Mouse (Mus musculus): ENCODE measurements around the gene Orm3. TPM values are rescaled to one million over a fixed set of nuclear protein-coding genes. Genes with fewer than 3 reads are reported as not detected.

The Orm3 gene
- total and polyA plus RNA-seq, 3 experiments = 0.30 TPM; not detected in 2

GRCm38 (mm10) chr4:63400541-63401306 is 44.8 kb downstream of the Orm3 start:
- H3K9me3 ChIP-seq (replicated peaks; ENCODE audit: low read length) = peaks cover 11% of the 10 kb centered on the region
- no peaks in the 10 kb centered on the region for H3K27me3 ChIP-seq (replicated peaks)
- peak overlapping the region; percentile 69 to 77 (median 70) for H3K4me3 ChIP-seq (replicated peaks in 1 of 3; ENCODE audit: low read depth in 2 of 3, low read length in 2 of 3, poor library complexity in 1 of 3)
- peak overlapping the region; percentile 95 for H3K27ac ChIP-seq (ENCODE audit: insufficient read depth, low read depth)
- dilution Hi-C loops (cut with MboI; ENCODE audit: extremely low pct_ligation_motif_present, extremely low pct_unique_long_range_greater_than_20kb, low sequenced_read_pairs) (no loop called here), in situ Hi-C loops (cut with MboI; ENCODE audit: low pct_ligation_motif_present, low pct_unique_long_range_greater_than_20kb, low sequenced_read_pairs) (loop anchor here (10.0 to 25.0 kb wide), 4 partner anchors 46 to 537 kb away; partner anchors contain the start of genes Orm3 and Tnfsf8)
- peak overlapping the region; percentile 70 for H3K9ac ChIP-seq (ENCODE audit: insufficient read depth, low read depth)
- no peak for TF ChIP-seq POLR2A (IDR thresholded peaks at IDR 0.05; ENCODE audit: low read depth, low read length)
- TF ChIP-seq ZMIZ1 (IDR thresholded peaks at IDR 0.05; ENCODE audit: low read depth, low read length) = no peak; the same call in 1 of the 2 replicates
- TF ChIP-seq NRF1 (IDR thresholded peaks at IDR 0.05; ENCODE audit: low read depth, low read length) = no peak
- 0 out of 2 replicates have a peak, but pooled peaks have one; percentile 42 for TF ChIP-seq MYC (IDR thresholded peaks at IDR 0.05; ENCODE audit: low read depth, low read length)
- TF ChIP-seq CTCF (conservative IDR thresholded peaks at IDR 0.05 in 1 of 2, IDR thresholded peaks at IDR 0.05 in 1 of 2; ENCODE audit: low read depth in 2 of 2, low read length in 2 of 2) = no peak
- peak; percentile 90 for TF ChIP-seq MXI1 (IDR thresholded peaks at IDR 0.05; ENCODE audit: low read depth, low read length)
- no peak for TF ChIP-seq USF2 (conservative IDR thresholded peaks at IDR 0.05; ENCODE audit: low read depth, low read length)
- peak; percentile 87 for TF ChIP-seq IRF4 (IDR thresholded peaks at IDR 0.05; ENCODE audit: low read depth, low read length)
- peak; percentile 79 for TF ChIP-seq SIN3A (IDR thresholded peaks at IDR 0.05; ENCODE audit: low read length)
- TF ChIP-seq ZKSCAN1 (IDR thresholded peaks at IDR 0.05; ENCODE audit: borderline replicate concordance, low read depth, low read length) = no peak
- peak; percentile 88 for TF ChIP-seq ZNF384 (IDR thresholded peaks at IDR 0.05; ENCODE audit: low read depth, low read length)
- no peak for TF ChIP-seq NELFE (IDR thresholded peaks at IDR 0.05; ENCODE audit: low read depth, low read length)
- 0 out of 2 replicates have a peak, but pooled peaks have one; percentile 64 for TF ChIP-seq UBTF (IDR thresholded peaks at IDR 0.05; ENCODE audit: low read depth, low read length)
- peak; percentile 54; the same call in 1 of the 2 replicates for TF ChIP-seq CHD2 (IDR thresholded peaks at IDR 0.05; ENCODE audit: low read length)
- TF ChIP-seq TCF12 (IDR thresholded peaks at IDR 0.05; ENCODE audit: low read depth, low read length) = peak; percentile 73
- TF ChIP-seq MEF2A (IDR thresholded peaks at IDR 0.05; ENCODE audit: borderline replicate concordance, low read depth, low read length) = peak; percentile 48; the same call in 1 of the 2 replicates
- TF ChIP-seq EP300 (IDR thresholded peaks at IDR 0.05; ENCODE audit: low read length) = peak; percentile 75
- TF ChIP-seq KAT2A (IDR thresholded peaks at IDR 0.05; ENCODE audit: insufficient replicate concordance, low read length) = 0 out of 2 replicates have a peak, but pooled peaks have one; percentile 14
- TF ChIP-seq E2F4 (IDR thresholded peaks at IDR 0.05; ENCODE audit: insufficient replicate concordance, low read depth, low read length) = no peak
- TF ChIP-seq GABPA (IDR thresholded peaks at IDR 0.05; ENCODE audit: insufficient replicate concordance, low read depth, low read length) = no peak
- TF ChIP-seq PAX5 (IDR thresholded peaks at IDR 0.05; ENCODE audit: low read length) = no peak
- TF ChIP-seq ELF1 (IDR thresholded peaks at IDR 0.05; ENCODE audit: low read depth, low read length) = no peak
- no peak for TF ChIP-seq HCFC1 (IDR thresholded peaks at IDR 0.05; ENCODE audit: low read depth, low read length)
- TF ChIP-seq RCOR1 (conservative IDR thresholded peaks at IDR 0.05; ENCODE audit: low read depth, low read length) = 0 out of 2 replicates have a peak, but pooled peaks have one; percentile 1
- TF ChIP-seq MAFK (IDR thresholded peaks at IDR 0.05; ENCODE audit: insufficient replicate concordance, low read length) = peak; percentile 72; the same call in 1 of the 2 replicates
- no peak for TF ChIP-seq ZC3H11A (IDR thresholded peaks at IDR 0.05; ENCODE audit: low read depth, low read length)
- TF ChIP-seq MAZ (IDR thresholded peaks at IDR 0.05; ENCODE audit: low read depth, low read length) = peak; percentile 54; the same call in 1 of the 2 replicates
- TF ChIP-seq JUN (IDR thresholded peaks at IDR 0.05; ENCODE audit: insufficient read depth, low read depth, low read length) = no peak
- peak; percentile 74 for TF ChIP-seq BHLHE40 (IDR thresholded peaks at IDR 0.05; ENCODE audit: low read depth, low read length)
- no peak for TF ChIP-seq POLR2AphosphoS2 (IDR thresholded peaks at IDR 0.05; ENCODE audit: low read depth, low read length)
- TF ChIP-seq ETS1 (conservative IDR thresholded peaks at IDR 0.05; ENCODE audit: low read depth, low read length) = peak; percentile 85
- TF ChIP-seq RAD21 (IDR thresholded peaks at IDR 0.05; ENCODE audit: low read depth, low read length) = no peak
- TF ChIP-seq TBP (conservative IDR thresholded peaks at IDR 0.05; ENCODE audit: low read depth, low read length) = 0 out of 2 replicates have a peak, but pooled peaks have one; percentile 56
- TF ChIP-seq MAX (IDR thresholded peaks at IDR 0.05; ENCODE audit: low read length) = peak; percentile 81
- TF ChIP-seq CHD1 (IDR thresholded peaks at IDR 0.05; ENCODE audit: low read depth, low read length) = peak; percentile 61; the same call in 1 of the 2 replicates
- TF ChIP-seq USF1 (IDR thresholded peaks at IDR 0.05; ENCODE audit: low read depth, low read length) = no peak
- TF ChIP-seq JUND (conservative IDR thresholded peaks at IDR 0.05; ENCODE audit: low read depth, low read length) = peak; percentile 56; the same call in 1 of the 2 replicates
- H3K79me2 ChIP-seq (replicated peaks; ENCODE audit: control insufficient read depth, extremely low read depth, insufficient read depth, poor library complexity, severe bottlenecking) = peaks cover 84% of the 10 kb centered on the region
- DNase-seq (ENCODE audit: extremely low read depth) = peak; percentile 83
- peaks cover 35 to 82% of the 10 kb centered on the region in 2 experiments for H3K4me1 ChIP-seq (ENCODE audit: control insufficient read depth in 1 of 2, insufficient read depth in 2 of 2)
- peaks cover 34 to 40% of the 10 kb centered on the region in 2 experiments for H3K36me3 ChIP-seq (replicated peaks in 1 of 2; ENCODE audit: control insufficient read depth in 1 of 2, insufficient read depth in 1 of 2, low read length in 1 of 2)
- peak overlapping the region; percentile 85 for H3K4me2 ChIP-seq (ENCODE audit: insufficient read depth, low read depth, poor library complexity, severe bottlenecking)

Data from CH12.LX (cell line).